Mouse (Mus musculus) CH12.LX (cell line): Measurements from ENCODE around the gene I0C0044D17Rik. TPM values are rescaled to one million over a fixed set of nuclear protein-coding genes. Genes with fewer than 3 reads are reported as not detected.

Source experiments
- DNase-seq: peaks from one replicate; pipeline ENCODE4 v3.0.0-alpha.2; 2013; ENCODE audit errors: extremely low read depth
- H3K27ac ChIP-seq: 2 replicates; pipeline ENCODE4 v1.5.1; 2012; ENCODE audit warnings: low read depth, mild to moderate bottlenecking, control low read depth, moderate library complexity; ENCODE audit not compliant: insufficient read depth
- H3K27me3 ChIP-seq: replicated peaks from 2 replicates; pipeline ENCODE3; 2012; ENCODE audit warnings: inconsistent platforms
- H3K36me3 ChIP-seq, 2 experiments: replicated peaks in 1 of 2; 2 replicates each; pipeline versions ENCODE3 to v1.6.1; 2012; ENCODE audit warnings: inconsistent platforms in 1 of 2, low read length in 1 of 2, mild to moderate bottlenecking in 1 of 2, mixed read lengths in 1 of 2, moderate library complexity in 1 of 2; ENCODE audit not compliant: control insufficient read depth in 1 of 2, insufficient read depth in 1 of 2
- H3K4me1 ChIP-seq, 2 experiments: 2 replicates each; pipeline ENCODE4 v1.6.1; 2012; ENCODE audit warnings: inconsistent platforms in 1 of 2, moderate library complexity in 1 of 2; ENCODE audit not compliant: insufficient read depth in 2 of 2, control insufficient read depth in 1 of 2
- H3K4me2 ChIP-seq: 2 replicates; pipeline ENCODE4 v1.6.1; 2012; ENCODE audit warnings: low read depth, mild to moderate bottlenecking, control low read depth; ENCODE audit not compliant: poor library complexity, insufficient read depth, severe bottlenecking
- H3K4me3 ChIP-seq, 3 experiments: fragments of 150-350 bp in 1 of 3; sonication (generic) in 1 of 3; replicated peaks in 1 of 3; 2 replicates each; pipeline versions ENCODE3 to v1.5.1; 2011 to 2012; ENCODE audit warnings: low read depth in 2 of 3, low read length in 2 of 3, mild to moderate bottlenecking in 2 of 3, moderate library complexity in 2 of 3, control low read depth in 1 of 3, improper control_type of control experiment in 1 of 3, inconsistent platforms in 1 of 3, mixed read lengths in 1 of 3; ENCODE audit not compliant: poor library complexity in 1 of 3
- H3K79me2 ChIP-seq: replicated peaks from 2 replicates; pipeline ENCODE4 v1.6.1; 2012; ENCODE audit warnings: mild to moderate bottlenecking, moderate library complexity; ENCODE audit not compliant: control insufficient read depth, poor library complexity, insufficient read depth, severe bottlenecking; ENCODE audit errors: extremely low read depth
- H3K9ac ChIP-seq: 2 replicates; pipeline ENCODE4 v1.6.1; 2012; ENCODE audit warnings: low read depth, mild to moderate bottlenecking, control low read depth, moderate library complexity; ENCODE audit not compliant: insufficient read depth
- H3K9me3 ChIP-seq: replicated peaks from 2 replicates; pipeline ENCODE3; 2012; ENCODE audit warnings: low read length, inconsistent platforms, mixed read lengths
- BHLHE40 ChIP-seq: IDR thresholded peaks from 2 replicates; pipeline ENCODE4 v1.6.1; 2011; ENCODE audit warnings: mild to moderate bottlenecking, low read depth, low read length, improper control_type of control experiment
- CHD1 ChIP-seq: IDR thresholded peaks from 2 replicates; pipeline ENCODE4 v1.6.1; 2012; ENCODE audit warnings: low read depth, low read length, improper control_type of control experiment, inconsistent platforms
- ELF1 ChIP-seq: IDR thresholded peaks from 2 replicates; pipeline ENCODE4 v1.6.1; 2014; ENCODE audit warnings: low read depth, mild to moderate bottlenecking, inconsistent platforms, low read length, improper control_type of control experiment
- GABPA ChIP-seq: IDR thresholded peaks from 2 replicates; pipeline ENCODE4 v1.6.1; 2012; ENCODE audit warnings: low read depth, low read length, improper control_type of control experiment, inconsistent platforms; ENCODE audit not compliant: insufficient replicate concordance
- HCFC1 ChIP-seq: IDR thresholded peaks from 2 replicates; pipeline ENCODE4 v1.6.1; 2012; ENCODE audit warnings: low read depth, mild to moderate bottlenecking, inconsistent platforms, low read length, improper control_type of control experiment
- IRF4 ChIP-seq: IDR thresholded peaks from 2 replicates; pipeline ENCODE4 v1.6.1; 2014; ENCODE audit warnings: low read depth, mild to moderate bottlenecking, inconsistent platforms, low read length, improper control_type of control experiment
- MAZ ChIP-seq: IDR thresholded peaks from 2 replicates; pipeline ENCODE4 v1.6.1; 2012; ENCODE audit warnings: low read depth, mild to moderate bottlenecking, inconsistent platforms, low read length, improper control_type of control experiment, moderate library complexity
- MEF2A ChIP-seq: IDR thresholded peaks from 2 replicates; pipeline ENCODE4 v1.6.1; 2014; ENCODE audit warnings: low read depth, mild to moderate bottlenecking, inconsistent platforms, low read length, improper control_type of control experiment, borderline replicate concordance
- RCOR1 ChIP-seq: conservative IDR thresholded peaks from 2 replicates; pipeline ENCODE4 v1.6.1; 2012; ENCODE audit warnings: low read depth, mild to moderate bottlenecking, inconsistent platforms, low read length, improper control_type of control experiment
- SIN3A ChIP-seq: IDR thresholded peaks from 2 replicates; pipeline ENCODE4 v1.6.1; 2012; ENCODE audit warnings: low read length, improper control_type of control experiment, inconsistent platforms
- TBP ChIP-seq: conservative IDR thresholded peaks from 2 replicates; pipeline ENCODE4 v1.6.1; 2011; ENCODE audit warnings: low read depth, low read length, improper control_type of control experiment
- TCF12 ChIP-seq: IDR thresholded peaks from 2 replicates; pipeline ENCODE4 v1.6.1; 2014; ENCODE audit warnings: low read depth, mild to moderate bottlenecking, inconsistent platforms, low read length, improper control_type of control experiment
- USF1 ChIP-seq: IDR thresholded peaks from 2 replicates; pipeline ENCODE4 v1.6.1; 2014; ENCODE audit warnings: low read depth, mild to moderate bottlenecking, inconsistent platforms, low read length, improper control_type of control experiment
- ZKSCAN1 ChIP-seq: IDR thresholded peaks from 2 replicates; pipeline ENCODE4 v1.6.1; 2012; ENCODE audit warnings: low read depth, inconsistent platforms, low read length, improper control_type of control experiment, borderline replicate concordance
- ZMIZ1 ChIP-seq: IDR thresholded peaks from 2 replicates; pipeline ENCODE4 v1.6.1; 2012; ENCODE audit warnings: low read depth, mild to moderate bottlenecking, inconsistent platforms, low read length, improper control_type of control experiment
- dilution Hi-C: fragments of 300-500 bp; cut with MboI; formaldehyde crosslinking; loops from 2 replicates; pipeline ENCODE4 v1.14.3; 2020; ENCODE audit warnings: low sequenced_read_pairs; ENCODE audit not compliant: extremely low pct_unique_long_range_greater_than_20kb, extremely low pct_ligation_motif_present
- in situ Hi-C: fragments of 300-500 bp; cut with MboI; formaldehyde crosslinking; loops from 3 replicates; pipeline ENCODE4 v1.14.3; 2019; ENCODE audit warnings: low sequenced_read_pairs, low pct_ligation_motif_present, low pct_unique_long_range_greater_than_20kb, mixed read lengths
- polyA plus RNA-seq: library from polyadenylated mRNA; unstranded; fragments of >175 nt; gene quantifications from 2 replicates; pipeline ENCODE4 v1.2.1, GENCODE M21; 2012; ENCODE audit warnings: low read depth; ENCODE audit not compliant: insufficient read length
- total RNA-seq, 2 experiments: library from RNA; depleted of rRNA; stranded (reverse); fragments of 300-350 nt in 1 of 2; fragments of >200 nt in 1 of 2; gene quantifications; 2 replicates each; pipeline ENCODE4 v1.2.3; 2012 to 2014

Gene I0C0044D17Rik
- total and polyA plus RNA-seq, 3 experiments = not detected

DNA sequence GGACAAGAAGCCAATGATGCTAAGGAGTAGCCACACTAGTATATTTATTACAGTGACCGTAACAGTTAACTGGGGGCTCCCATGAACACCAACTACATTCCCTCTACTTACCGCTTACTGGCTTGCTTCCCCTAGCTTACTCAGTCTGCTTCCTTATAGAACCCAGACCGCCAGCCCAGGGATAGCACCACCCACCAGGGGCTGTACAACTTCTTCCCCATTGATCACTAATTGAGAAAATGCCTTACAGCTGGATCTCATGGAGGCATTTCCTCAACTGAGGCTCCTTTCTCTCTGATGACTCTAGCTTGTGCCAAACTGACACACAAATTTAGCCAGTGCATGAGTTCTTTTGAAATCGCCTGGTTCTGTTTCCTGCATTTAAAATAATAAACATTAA is 15.3 kb upstream of the I0C0044D17Rik start:
- Histone ChIP-seq H3K4me3 (no peak overlapping the region), H3K27me3 (no peaks in the 10 kb centered on the region), H3K36me3 (no peaks in the 10 kb centered on the region), H3K27ac (no peak overlapping the region), H3K79me2 (no peaks in the 10 kb centered on the region), H3K4me1 (no peaks in the 10 kb centered on the region), H3K9ac (no peak overlapping the region), H3K4me2 (no peak overlapping the region), H3K9me3 (peaks cover 74% of the 10 kb centered on the region)
- no peak for DNase-seq
- in situ Hi-C loops = no loop called here
- dilution Hi-C loops = no loop called here
- no peak for TF ChIP-seq USF1
- TF ChIP-seq GABPA = no peak
- TF ChIP-seq ZMIZ1 = no peak
- TF ChIP-seq MEF2A = no peak
- TF ChIP-seq SIN3A = no peak
- TF ChIP-seq MAZ = no peak
- TF ChIP-seq RCOR1 = no peak
- TF ChIP-seq ELF1 = no peak
- no peak for TF ChIP-seq CHD1
- TF ChIP-seq ZKSCAN1 = no peak

- dilution Hi-C loops = no loop called here
- TF ChIP-seq CHD1 (no peak), HCFC1 (no peak), TCF12 (no peak), TBP (no peak), IRF4 (no peak), MAZ (no peak), BHLHE40 (no peak)
- no peak overlapping the region for H3K4me3 ChIP-seq
Measured at GRCm38 (mm10) chr4:98837715-98838505, 14.3 kb upstream of the I0C0044D17Rik start.

More at GRCm38 (mm10) chr4:98837715-98838505, 14.3 kb upstream of the I0C0044D17Rik start:
- Histone ChIP-seq H3K79me2 (no peaks in the 10 kb centered on the region), H3K36me3 (no peaks in the 10 kb centered on the region), H3K9me3 (peaks cover 74% of the 10 kb centered on the region), H3K27ac (no peak overlapping the region), H3K4me1 (no peaks in the 10 kb centered on the region), H3K9ac (no peak overlapping the region), H3K4me2 (no peak overlapping the region), H3K27me3 (no peaks in the 10 kb centered on the region)
- DNase-seq = no peak
- in situ Hi-C loops = no loop called here
